Mouse (Mus musculus) CH12F3 (cell line): Measurements from ENCODE around the gene Cptp.

Experiments used
- in situ Hi-C: fragments of 300-500 bp; cut with MboI; formaldehyde crosslinking; loops from 2 replicates; pipeline ENCODE4 v1.14.3; 2020; ENCODE audit warnings: low sequenced_read_pairs

The Cptp gene

GRCm38 (mm10) chr4:155889316-155889715 lies 20.1 kb upstream of the Cptp start:
- in situ Hi-C loops: no loop called here

GRCm38 (mm10) chr4:155888181-155888580 lies 18.9 kb upstream of the Cptp start:
- in situ Hi-C loops: no loop called here

- in situ Hi-C loops: no loop called here
Measured at GRCm38 (mm10) chr4:155887674-155888073, 18.4 kb upstream of the Cptp start.

- in situ Hi-C loops: no loop called here
Measured at GRCm38 (mm10) chr4:155886330-155886729, 17.1 kb upstream of the Cptp start.

GRCm38 (mm10) chr4:155883587-155883986 lies 14.3 kb upstream of the Cptp start:
- in situ Hi-C loops: no loop called here

- in situ Hi-C loops: no loop called here
Measured at GRCm38 (mm10) chr4:155871404-155871803, 2.2 kb upstream of the Cptp start.

- in situ Hi-C loops: no loop called here
Measured at GRCm38 (mm10) chr4:155868614-155869298, 484 bp downstream of the Cptp start.

- in situ Hi-C loops: no loop called here
Measured at GRCm38 (mm10) chr4:155863001-155863400, 6.2 kb downstream of the Cptp start, which contains the start of gene Tas1r3. Gene Tas1r3, minus strand, starts transcription at chr4:155863362.

- in situ Hi-C loops: no loop called here
Measured at GRCm38 (mm10) chr4:155861787-155862186, 7.5 kb downstream of the Cptp start.

GRCm38 (mm10) chr4:155859318-155859717 lies 9.9 kb downstream of the Cptp start:
- in situ Hi-C loops: no loop called here

GRCm38 (mm10) chr4:155856881-155857280 lies 12.4 kb downstream of the Cptp start:
- in situ Hi-C loops: no loop called here

GRCm38 (mm10) chr4:155856071-155856470 lies 13.2 kb downstream of the Cptp start:
- in situ Hi-C loops: no loop called here

- in situ Hi-C loops: no loop called here
Measured at GRCm38 (mm10) chr4:155854991-155855390, 14.2 kb downstream of the Cptp start.

GRCm38 (mm10) chr4:155853421-155853820 lies 15.8 kb downstream of the Cptp start:
- in situ Hi-C loops: no loop called here

- in situ Hi-C loops: no loop called here
Measured at GRCm38 (mm10) chr4:155851951-155852411, 17.3 kb downstream of the Cptp start.

- in situ Hi-C loops: no loop called here
Measured at GRCm38 (mm10) chr4:155851368-155851767, 17.9 kb downstream of the Cptp start.

GRCm38 (mm10) chr4:155849792-155850451 lies 19.3 kb downstream of the Cptp start:
- in situ Hi-C loops: no loop called here

- in situ Hi-C loops: no loop called here
Measured at GRCm38 (mm10) chr4:155849391-155849790, 19.8 kb downstream of the Cptp start.

- in situ Hi-C loops: no loop called here
Measured at GRCm38 (mm10) chr4:155848434-155849095, 20.7 kb downstream of the Cptp start.

- in situ Hi-C loops: no loop called here
Measured at GRCm38 (mm10) chr4:155847591-155848352, 21.5 kb downstream of the Cptp start.
